8 mouse cellular contexts compared by ENCODE assay signal in the genomic region with DNA sequence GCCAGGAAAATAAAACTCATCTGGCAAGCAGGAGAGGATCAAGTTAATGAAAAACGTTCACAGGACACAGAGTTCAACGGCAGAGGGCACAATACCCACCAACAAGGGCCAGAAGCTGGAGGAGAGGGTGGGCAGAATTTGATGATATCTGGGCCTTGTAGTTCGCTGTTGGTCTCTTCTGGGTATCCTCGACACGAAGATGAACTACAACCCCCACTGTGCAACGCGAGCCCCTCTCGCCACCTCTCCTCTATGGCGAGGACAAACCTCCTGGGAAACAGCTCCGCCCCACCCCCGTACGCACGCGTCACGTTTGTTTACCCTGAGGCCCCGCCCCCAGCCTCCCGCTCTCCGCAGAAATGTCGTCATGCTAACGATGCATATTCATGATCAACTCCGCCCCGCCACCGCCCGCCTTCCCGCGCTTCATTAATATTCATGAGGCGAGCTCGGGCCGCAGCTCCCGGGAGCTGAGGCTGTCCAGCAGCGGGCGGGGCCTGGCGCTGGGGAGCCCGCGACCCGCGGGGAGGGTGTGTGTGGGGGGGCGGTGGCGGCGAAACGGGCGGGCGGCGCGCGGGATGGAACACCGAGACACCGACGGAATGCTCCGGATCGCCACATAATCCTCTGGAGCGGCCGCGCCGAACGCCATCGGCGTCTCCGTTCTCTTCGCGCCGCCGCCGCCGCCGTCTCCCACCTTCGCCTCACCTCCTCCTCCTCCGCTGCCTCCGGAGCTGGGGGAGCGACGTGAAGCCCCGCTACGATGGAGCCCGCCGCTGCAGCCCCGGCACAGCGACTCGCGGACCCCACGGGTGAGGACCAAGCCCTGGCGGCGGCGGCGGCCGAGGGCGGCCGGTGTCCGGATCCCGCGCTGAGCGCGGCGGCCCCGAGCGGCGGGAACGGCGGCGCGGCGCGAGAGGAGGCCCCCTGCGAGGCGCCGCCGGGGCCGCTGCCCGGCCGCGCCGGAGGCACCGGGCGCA. TPM values are rescaled to one million over a fixed set of nuclear protein-coding genes. Genes with fewer than 3 reads are reported as not detected.
DNase-seq lines count a peak whose midpoint lies in the region; ATAC-seq and TF ChIP-seq lines count a peak whose summit lies in the region.

A gene (plus strand): TSS at position 512 of the 980 bp plus-strand sequence.

- under 1% methylated on average over 95 of the region's 113 CpGs for WGBS in cerebellum, adult 2 months
- 3% methylated on average over 99 of the region's 113 CpGs for WGBS in forebrain, postnatal 0 days
- WGBS in lung, embryonic 15.5 days: under 1% methylated on average over 101 of the region's 113 CpGs

- H3K4me1 ChIP-seq in MEL (ENCODE audit: control insufficient read depth in 1 of 2, insufficient read depth in 2 of 2, low read length in 2 of 2): peaks cover 15 to 29% of the 10 kb centered on the region in 2 experiments
- peaks cover 3% of the 10 kb centered on the region; the same call in 1 of the 2 replicates for H3K4me1 ChIP-seq in cerebellum, adult 2 months (ENCODE audit: control insufficient read depth, insufficient read depth, low read length)
- H3K4me1 ChIP-seq in forebrain, postnatal 0 days (ENCODE audit: insufficient read depth): peaks cover 16% of the 10 kb centered on the region
- peaks cover 23% of the 10 kb centered on the region for H3K4me1 ChIP-seq in lung, embryonic 15.5 days

- H3K27me3 ChIP-seq in MEL (ENCODE audit: control insufficient read depth in 1 of 2, insufficient read depth in 2 of 2, low read length in 2 of 2): no peaks in the 10 kb centered on the region
- no peaks in the 10 kb centered on the region for H3K27me3 ChIP-seq in cerebellum, adult 2 months (ENCODE audit: control insufficient read depth, insufficient read depth, low read length)
- H3K27me3 ChIP-seq in forebrain, postnatal 0 days (ENCODE audit: insufficient read depth, low read length): no peaks in the 10 kb centered on the region
- H3K27me3 ChIP-seq in lung, embryonic 15.5 days: no peaks in the 10 kb centered on the region

- peaks cover 0 to 31% of the 10 kb centered on the region in 2 experiments; a peak in 2 of 4 replicates for H3K36me3 ChIP-seq in MEL (ENCODE audit: control insufficient read depth in 1 of 2, insufficient read depth in 2 of 2, low read length in 2 of 2)
- H3K36me3 ChIP-seq in forebrain, postnatal 0 days (ENCODE audit: insufficient read depth): no peaks in the 10 kb centered on the region
- no peaks in the 10 kb centered on the region for H3K36me3 ChIP-seq in lung, embryonic 15.5 days

- peaks cover 26% of the 10 kb centered on the region for H3K79me2 ChIP-seq in MEL (ENCODE audit: control insufficient read depth, insufficient read depth, low read length, poor library complexity)

- peak in 1 of 2 experiments; percentile 69; a peak in 3 of 4 replicates for TF ChIP-seq POLR2A in MEL (IDR thresholded peaks at IDR 0.05; ENCODE audit: control insufficient read depth in 1 of 2, insufficient read depth in 1 of 2, low read depth in 1 of 2, low read length in 2 of 2, poor library complexity in 1 of 2)
- peak; percentile 33; the same call in 1 of the 2 replicates for TF ChIP-seq POLR2A in cerebellum, adult 2 months (IDR thresholded peaks at IDR 0.05; ENCODE audit: borderline replicate concordance, insufficient read depth, low read length)

- H3K27ac ChIP-seq in MEL (ENCODE audit: control insufficient read depth, low read depth, low read length): peak within 1 kb of the TSS; percentile 65
- H3K27ac ChIP-seq in cerebellum, adult 2 months (ENCODE audit: insufficient read depth, low read length): peak within 1 kb of the TSS; percentile 88
- H3K27ac ChIP-seq in forebrain, postnatal 0 days (ENCODE audit: low read depth, low read length): peak within 1 kb of the TSS; percentile 97
- H3K27ac ChIP-seq in lung, embryonic 15.5 days: peak within 1 kb of the TSS; percentile 84

- DNase-seq in MEL (ENCODE audit: low read depth, low spot score): peak; percentile 100
- peak; percentile 100 for DNase-seq in cerebellum, adult 2 months
- peak; percentile 100 for DNase-seq in forebrain, postnatal 0 days
- peak; percentile 100 for DNase-seq in heart, postnatal 4 days
- DNase-seq in layer of hippocampus, adult 8-10 months (ENCODE audit: low spot score in 2 of 2): peak; percentile 100
- peak; percentile 100 for DNase-seq in ovary, adult 18-20 months (ENCODE audit: low spot score)
- peak; percentile 100 for DNase-seq in thymus, postnatal 0 days (ENCODE audit: low spot score)

- peak within 1 kb of the TSS; percentile 67 for H3K4me2 ChIP-seq in forebrain, postnatal 0 days (ENCODE audit: low read depth)
- H3K4me2 ChIP-seq in lung, embryonic 15.5 days: peak within 1 kb of the TSS; percentile 78

- peak; percentile 47 for TF ChIP-seq RAD21 in MEL (IDR thresholded peaks at IDR 0.05; ENCODE audit: low read depth, low read length)

- peak in 1 of 2 experiments; percentile 36; a peak in 1 of 4 replicates for TF ChIP-seq EP300 in MEL (IDR thresholded peaks at IDR 0.05; ENCODE audit: low read depth in 1 of 2, low read length in 2 of 2)

- peak; percentile 55 to 84 (median 70) for TF ChIP-seq CTCF in MEL (IDR thresholded peaks at IDR 0.05 in 2 of 3, conservative IDR thresholded peaks at IDR 0.05 in 1 of 3; ENCODE audit: control insufficient read depth in 1 of 3, insufficient read depth in 1 of 3, low read depth in 2 of 3, low read length in 3 of 3, poor library complexity in 1 of 3, severe bottlenecking in 1 of 3)
- peak; percentile 81 for TF ChIP-seq CTCF in cerebellum, adult 2 months (IDR thresholded peaks at IDR 0.05; ENCODE audit: borderline replicate concordance, insufficient read depth, low read depth, low read length)
- TF ChIP-seq CTCF in forebrain, postnatal 0 days (IDR thresholded peaks at IDR 0.05; ENCODE audit: low read depth): peak; percentile 80

- H3K4me3 ChIP-seq in MEL (ENCODE audit: control insufficient read depth in 1 of 2, insufficient read depth in 1 of 2, low read depth in 2 of 2, low read length in 2 of 2): peak within 1 kb of the TSS; percentile 82 to 93
- H3K4me3 ChIP-seq in cerebellum, adult 2 months (replicated peaks; ENCODE audit: insufficient read depth, low read depth, low read length): peak within 1 kb of the TSS; percentile 63
- peak within 1 kb of the TSS; percentile 97 for H3K4me3 ChIP-seq in forebrain, postnatal 0 days (ENCODE audit: low read depth, low read length)
- H3K4me3 ChIP-seq in lung, embryonic 15.5 days: peak within 1 kb of the TSS; percentile 68

- no peaks in the 10 kb centered on the region for H3K9me3 ChIP-seq in MEL (replicated peaks; ENCODE audit: insufficient read depth, low read length)
- no peaks in the 10 kb centered on the region for H3K9me3 ChIP-seq in forebrain, postnatal 0 days (ENCODE audit: low read length)
- H3K9me3 ChIP-seq in lung, embryonic 15.5 days: no peaks in the 10 kb centered on the region

- H3K9ac ChIP-seq in MEL (ENCODE audit: control insufficient read depth, low read depth, low read length, poor library complexity, severe bottlenecking): peak within 1 kb of the TSS; percentile 82
- H3K9ac ChIP-seq in forebrain, postnatal 0 days: peak within 1 kb of the TSS; percentile 89
- H3K9ac ChIP-seq in lung, embryonic 15.5 days: peak within 1 kb of the TSS; percentile 81

- peak; percentile 98 for ATAC-seq in forebrain, postnatal 0 days
- peak; percentile 99 for ATAC-seq in lung, embryonic 15.5 days (ENCODE audit: borderline replicate concordance, extremely low read depth, low FRiP score, low TSS enrichment)

TF ChIP-seq in MEL, 35 proteins besides CTCF, POLR2A, EP300 and RAD21 (continues in another document):
- TF ChIP-seq POLR2AphosphoS2 (IDR thresholded peaks at IDR 0.05; ENCODE audit: low read length) (peak; percentile 56; the same call in 1 of the 2 replicates), KAT2A (conservative IDR thresholded peaks at IDR 0.05; ENCODE audit: low read depth, low read length) (peak; percentile 93), POLR2AphosphoS5 (IDR thresholded peaks at IDR 0.05; ENCODE audit: borderline replicate concordance, low read depth, low read length) (no peak), MYC (IDR thresholded peaks at IDR 0.05; ENCODE audit: low read depth, low read length) (peak; percentile 93), UBTF (IDR thresholded peaks at IDR 0.05; ENCODE audit: borderline replicate concordance, insufficient read depth, low read depth, low read length) (peak; percentile 25; the same call in 1 of the 2 replicates), SMC3 (IDR thresholded peaks at IDR 0.05; ENCODE audit: low read depth, low read length) (peak; percentile 74), MEF2A (IDR thresholded peaks at IDR 0.05; ENCODE audit: extremely low read depth, insufficient replicate concordance, low read depth, low read length, poor library complexity, severe bottlenecking) (no peak), TCF12 (IDR thresholded peaks at IDR 0.05; ENCODE audit: low read depth, low read length) (peak; percentile 65), MAZ (IDR thresholded peaks at IDR 0.05; ENCODE audit: low read depth, low read length) (peak; percentile 91), USF2 (IDR thresholded peaks at IDR 0.05; ENCODE audit: borderline replicate concordance in 1 of 2, insufficient read depth in 1 of 2, low read depth in 1 of 2, low read length in 2 of 2) (no peak), MAFK (IDR thresholded peaks at IDR 0.05; ENCODE audit: borderline replicate concordance, low read depth, low read length) (no peak), MYB (IDR thresholded peaks at IDR 0.05; ENCODE audit: low read depth, low read length) (0 out of 2 replicates have a peak, but pooled peaks have one; percentile 46), CHD2 (IDR thresholded peaks at IDR 0.05; ENCODE audit: low read length) (peak; percentile 25; the same call in 1 of the 2 replicates), MAX (IDR thresholded peaks at IDR 0.05; ENCODE audit: low read length) (peak; percentile 73; the same call in 1 of the 2 replicates), NELFE (IDR thresholded peaks at IDR 0.05; ENCODE audit: low read depth, low read length) (peak; percentile 56), ELF1 (IDR thresholded peaks at IDR 0.05; ENCODE audit: low read depth, low read length) (peak; percentile 62), RCOR1 (IDR thresholded peaks at IDR 0.05; ENCODE audit: low read depth, low read length) (no peak)

RNA-seq across cellular contexts. Expression of the gene that starts here (rescaled TPM):
- total RNA-seq in MEL (2012; rRNA removed): 5.0 and 5.8 TPM in 2 replicates
- 1 to 10 TPM in 1 of 2 experiments, not detected in 1; 9.4 TPM for polyA plus RNA-seq in MEL (2012; ENCODE audit: insufficient read depth in 1 of 2, insufficient read length in 2 of 2, low read depth in 1 of 2, low replicate concordance in 2 of 2, missing spikeins in 1 of 2)
- 56.1 and 59.2 TPM in 2 replicates for polyA plus RNA-seq in cerebellum, adult 2 months (2012; rRNA removed)
- total RNA-seq in forebrain, postnatal 0 days (2014; rRNA removed): 23.5 and 32.5 TPM in 2 replicates
- 3.6 and 5.1 TPM in 2 replicates for polyA plus RNA-seq in forebrain, postnatal 0 days (2015; fragmentation: Nextera tagmentation; extraction: Ambion mirVana)
- total RNA-seq in heart, postnatal 4 days (2021): 10 to 100 TPM; 21.7 to 21.9 TPM
- total RNA-seq in layer of hippocampus, adult 8-10 months (2022): 10 to 100 TPM; 83.4 to 88.2 (median 87.7) TPM
- polyA plus RNA-seq in lung, embryonic 15.5 days (2015; fragmentation: Nextera tagmentation; extraction: Ambion mirVana): 3.2 and 3.6 TPM in 2 replicates
- polyA plus RNA-seq in thymus, postnatal 0 days (2015; fragmentation: Nextera tagmentation; extraction: Ambion mirVana): 1.2 and 1.4 TPM in 2 replicates

Comparison
In these comparisons a context has a peak if more than half of its experiments do, and no peak if none do; other contexts are left out.
1. Peak in every context shown above with its lines: DNase-seq, ATAC-seq, H3K4me3 ChIP-seq and H3K27ac ChIP-seq.